Mouse (Mus musculus) olfactory bulb, adult 2 months (tissue): ENCODE measurements around the gene Ckap2l. TPM values are rescaled to one million over a fixed set of nuclear protein-coding genes. Genes with fewer than 3 reads are reported as not detected.
A peak's percentile ranks its signal among the peaks of the same experiment; 100 is the strongest.

Experiments used
- H3K27ac ChIP-seq: fragments of 200-500 bp; 2 replicates; pipeline ENCODE4 v1.5.1; 2012; ENCODE audit warnings: low read depth, low read length; ENCODE audit not compliant: insufficient read depth
- H3K4me1 ChIP-seq: fragments of 200-500 bp; 2 replicates; pipeline ENCODE4 v1.6.1; 2012; ENCODE audit warnings: low read length; ENCODE audit not compliant: control insufficient read depth, insufficient read depth
- H3K4me3 ChIP-seq: fragments of 200-500 bp; 2 replicates; pipeline ENCODE4 v1.5.1; 2012; ENCODE audit warnings: mild to moderate bottlenecking, low read depth, low read length, moderate library complexity; ENCODE audit not compliant: insufficient read depth
- CTCF ChIP-seq: fragments of 200-500 bp; IDR thresholded peaks from 2 replicates; pipeline ENCODE4 v1.5.1; 2012; ENCODE audit warnings: low read depth, mild to moderate bottlenecking, low read length, moderate library complexity; ENCODE audit not compliant: insufficient read depth
- POLR2A ChIP-seq: fragments of 200-500 bp; IDR thresholded peaks from 2 replicates; pipeline ENCODE4 v1.6.1; 2012; ENCODE audit warnings: mild to moderate bottlenecking, low read depth, low read length, moderate library complexity; ENCODE audit not compliant: insufficient read depth
- WGBS: fragments of 180-500 bp; shearing (Covaris S2); methylation state at CpG from one replicate; pipeline ENCODE4 v1.1.7; 2018; 5-methylcytosine and 5-hydroxymethylcytosine counted together
- polyA plus RNA-seq: library from polyadenylated mRNA; stranded (reverse); fragments of >200 nt; gene quantifications from 2 replicates; pipeline ENCODE4 v1.2.4, GENCODE M21; 2012; ENCODE audit warnings: low replicate concordance; ENCODE audit not compliant: missing spikeins, insufficient read depth, insufficient read length

The Ckap2l gene
- polyA plus RNA-seq, 1 experiment: not detected

DNA sequence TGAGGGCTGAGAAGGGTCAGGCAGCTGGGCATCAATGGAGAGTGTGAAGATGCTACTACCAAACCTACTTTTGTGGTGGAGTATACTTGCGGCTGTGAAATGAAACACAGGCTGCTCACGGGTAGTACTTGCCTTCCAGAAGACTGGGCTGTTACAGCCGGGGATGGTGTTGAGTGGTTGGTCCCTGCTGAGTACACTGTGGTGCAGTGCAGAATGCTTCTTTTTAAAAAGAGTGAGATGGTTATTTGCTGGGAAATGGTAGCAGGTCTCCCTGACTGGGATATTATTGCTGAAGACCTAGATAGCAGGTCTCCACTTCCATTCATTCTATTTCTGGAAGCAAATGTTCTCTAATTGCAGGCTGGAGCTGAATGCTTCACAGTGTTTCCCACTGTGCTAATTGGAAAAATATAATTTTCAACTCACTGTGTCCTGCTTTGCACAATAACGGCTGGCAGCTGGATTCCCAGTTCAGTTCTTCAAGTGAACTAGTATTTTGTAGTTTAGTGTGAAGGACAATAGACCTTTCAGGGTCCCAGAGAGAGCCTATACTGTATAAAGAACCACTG is 78.4 kb downstream of the Ckap2l start:
- WGBS: 10% methylated on average over 4 of the region's 4 CpGs
- no peak for TF ChIP-seq POLR2A
- TF ChIP-seq CTCF: no peak
- H3K27ac ChIP-seq: peak overlapping the region; percentile 11; the same call in 1 of the 2 replicates
- peaks cover 15% of the 10 kb centered on the region for H3K4me1 ChIP-seq
- H3K4me3 ChIP-seq: no peak overlapping the region

Other genes starting within 250 kb of the Ckap2l start
- not detected in 2 replicates for gene Vinac1, start 249.0 kb downstream of the Ckap2l start, polyA plus RNA-seq
- gene Ttl, start 231.3 kb downstream of the Ckap2l start, polyA plus RNA-seq: not detected in 2 replicates
- gene Polr1b, start 196.2 kb downstream of the Ckap2l start, polyA plus RNA-seq: not detected in 2 replicates
- not detected in 2 replicates for gene Chchd5, start 167.5 kb downstream of the Ckap2l start, polyA plus RNA-seq
- 298 TPM in 1 of 2 replicates, not detected in the other for gene Slc20a1, start 98.4 kb downstream of the Ckap2l start, polyA plus RNA-seq
- gene Il1a, start 12.8 kb upstream of the Ckap2l start, polyA plus RNA-seq: not detected in 2 replicates
- gene Il1b, start 73.9 kb upstream of the Ckap2l start, polyA plus RNA-seq: not detected in 2 replicates
- gene F830045P16Rik, start 239.4 kb upstream of the Ckap2l start, polyA plus RNA-seq: not detected in 2 replicates